Mouse (Mus musculus): ENCODE data around the gene Fchsd2. TPM values are rescaled to one million over a fixed set of nuclear protein-coding genes. Genes with fewer than 3 reads are reported as not detected.
A peak's percentile ranks its signal among the peaks of the same experiment; 100 is the strongest.

The Fchsd2 gene
- polyA plus RNA-seq, 1 experiment from 2014 or later: 28.5 TPM

GRCm38 (mm10) chr7:101223501-101223900, 130.8 kb downstream of the Fchsd2 start:
- no peak for DNase-seq (ENCODE audit: low spot score)
- no peak overlapping the region for H3K4me2 ChIP-seq (ENCODE audit: low read depth)
- H3K4me3 ChIP-seq (ENCODE audit: low read depth, low read length): no peak overlapping the region
- H3K27me3 ChIP-seq (ENCODE audit: control insufficient read depth, insufficient read depth, low read length): no peaks in the 10 kb centered on the region
- no peak overlapping the region for H3K27ac ChIP-seq (ENCODE audit: low read depth, low read length)
- no peaks in the 10 kb centered on the region for H3K36me3 ChIP-seq (ENCODE audit: control insufficient read depth, insufficient read depth, low read length)
- no peaks in the 10 kb centered on the region for H3K4me1 ChIP-seq (ENCODE audit: control insufficient read depth, insufficient read depth, low read length)
- H3K9me3 ChIP-seq (ENCODE audit: control insufficient read depth, low read length): no peaks in the 10 kb centered on the region
- H3K9ac ChIP-seq (ENCODE audit: low read length): no peak overlapping the region
- 94% methylated on average over 2 of the region's 2 CpGs for WGBS
- no peak for ATAC-seq (ENCODE audit: insufficient read depth, low FRiP score, low TSS enrichment)

GRCm38 (mm10) chr7:101229336-101229735, 136.7 kb downstream of the Fchsd2 start:
- no peak overlapping the region for H3K4me3 ChIP-seq (ENCODE audit: low read depth, low read length)
- no peaks in the 10 kb centered on the region for H3K9me3 ChIP-seq (ENCODE audit: control insufficient read depth, low read length)
- H3K27ac ChIP-seq (ENCODE audit: low read depth, low read length): no peak overlapping the region
- H3K27me3 ChIP-seq (ENCODE audit: control insufficient read depth, insufficient read depth, low read length): no peaks in the 10 kb centered on the region
- 78% methylated on average over 1 of the region's 1 CpGs for WGBS
- no peak for DNase-seq (ENCODE audit: low spot score)
- no peaks in the 10 kb centered on the region for H3K4me1 ChIP-seq (ENCODE audit: control insufficient read depth, insufficient read depth, low read length)
- H3K9ac ChIP-seq (ENCODE audit: low read length): no peak overlapping the region
- ATAC-seq (ENCODE audit: insufficient read depth, low FRiP score, low TSS enrichment): no peak
- no peak overlapping the region for H3K4me2 ChIP-seq (ENCODE audit: low read depth)
- H3K36me3 ChIP-seq (ENCODE audit: control insufficient read depth, insufficient read depth, low read length): no peaks in the 10 kb centered on the region

GRCm38 (mm10) chr7:101231458-101231857, 138.8 kb downstream of the Fchsd2 start:
- no peaks in the 10 kb centered on the region for H3K36me3 ChIP-seq (ENCODE audit: control insufficient read depth, insufficient read depth, low read length)
- H3K27ac ChIP-seq (ENCODE audit: low read depth, low read length): no peak overlapping the region
- DNase-seq (ENCODE audit: low spot score) (no peak), ATAC-seq (ENCODE audit: insufficient read depth, low FRiP score, low TSS enrichment) (no peak)
- no peak overlapping the region for H3K9ac ChIP-seq (ENCODE audit: low read length)
- WGBS: 52% methylated on average over 2 of the region's 2 CpGs
- H3K27me3 ChIP-seq (ENCODE audit: control insufficient read depth, insufficient read depth, low read length): no peaks in the 10 kb centered on the region
- H3K4me2 ChIP-seq (ENCODE audit: low read depth): no peak overlapping the region
- no peaks in the 10 kb centered on the region for H3K4me1 ChIP-seq (ENCODE audit: control insufficient read depth, insufficient read depth, low read length)
- no peaks in the 10 kb centered on the region for H3K9me3 ChIP-seq (ENCODE audit: control insufficient read depth, low read length)
- no peak overlapping the region for H3K4me3 ChIP-seq (ENCODE audit: low read depth, low read length)

- Histone ChIP-seq H3K9me3 (ENCODE audit: control insufficient read depth, low read length) (no peaks in the 10 kb centered on the region), H3K4me2 (ENCODE audit: low read depth) (no peak overlapping the region), H3K27me3 (ENCODE audit: control insufficient read depth, insufficient read depth, low read length) (no peaks in the 10 kb centered on the region), H3K27ac (ENCODE audit: low read depth, low read length) (no peak overlapping the region), H3K36me3 (ENCODE audit: control insufficient read depth, insufficient read depth, low read length) (no peaks in the 10 kb centered on the region), H3K4me3 (ENCODE audit: low read depth, low read length) (no peak overlapping the region), H3K9ac (ENCODE audit: low read length) (no peak overlapping the region), H3K4me1 (ENCODE audit: control insufficient read depth, insufficient read depth, low read length) (no peaks in the 10 kb centered on the region)
- WGBS: 76% methylated on average over 3 of the region's 3 CpGs
- ATAC-seq (ENCODE audit: insufficient read depth, low FRiP score, low TSS enrichment): no peak
- no peak for DNase-seq (ENCODE audit: low spot score)
Observed at GRCm38 (mm10) chr7:101232716-101233115, 140.1 kb downstream of the Fchsd2 start.

GRCm38 (mm10) chr7:101236712-101237473, 144.2 kb downstream of the Fchsd2 start:
- 78% methylated on average over 8 of the region's 8 CpGs for WGBS
- DNase-seq (ENCODE audit: low spot score): peak; percentile 15
- Histone ChIP-seq H3K9ac (ENCODE audit: low read length) (no peak overlapping the region), H3K36me3 (ENCODE audit: control insufficient read depth, insufficient read depth, low read length) (no peaks in the 10 kb centered on the region), H3K4me3 (ENCODE audit: low read depth, low read length) (no peak overlapping the region), H3K9me3 (ENCODE audit: control insufficient read depth, low read length) (no peaks in the 10 kb centered on the region), H3K27me3 (ENCODE audit: control insufficient read depth, insufficient read depth, low read length) (no peaks in the 10 kb centered on the region), H3K27ac (ENCODE audit: low read depth, low read length) (no peak overlapping the region), H3K4me1 (ENCODE audit: control insufficient read depth, insufficient read depth, low read length) (no peaks in the 10 kb centered on the region), H3K4me2 (ENCODE audit: low read depth) (no peak overlapping the region)
- no peak for ATAC-seq (ENCODE audit: insufficient read depth, low FRiP score, low TSS enrichment)

- Histone ChIP-seq H3K4me3 (ENCODE audit: low read depth, low read length) (no peak overlapping the region), H3K27me3 (ENCODE audit: control insufficient read depth, insufficient read depth, low read length) (no peaks in the 10 kb centered on the region), H3K36me3 (ENCODE audit: control insufficient read depth, insufficient read depth, low read length) (no peaks in the 10 kb centered on the region), H3K4me2 (ENCODE audit: low read depth) (no peak overlapping the region), H3K9ac (ENCODE audit: low read length) (no peak overlapping the region), H3K4me1 (ENCODE audit: control insufficient read depth, insufficient read depth, low read length) (no peaks in the 10 kb centered on the region), H3K27ac (ENCODE audit: low read depth, low read length) (no peak overlapping the region), H3K9me3 (ENCODE audit: control insufficient read depth, low read length) (no peaks in the 10 kb centered on the region)
- ATAC-seq (ENCODE audit: insufficient read depth, low FRiP score, low TSS enrichment): no peak
- 92% methylated on average over 4 of the region's 4 CpGs for WGBS
- no peak for DNase-seq (ENCODE audit: low spot score)
Observed at GRCm38 (mm10) chr7:101248760-101249159, 156.1 kb downstream of the Fchsd2 start.

- Histone ChIP-seq H3K4me1 (ENCODE audit: control insufficient read depth, insufficient read depth, low read length) (no peaks in the 10 kb centered on the region), H3K9ac (ENCODE audit: low read length) (no peak overlapping the region), H3K27me3 (ENCODE audit: control insufficient read depth, insufficient read depth, low read length) (no peaks in the 10 kb centered on the region), H3K4me2 (ENCODE audit: low read depth) (no peak overlapping the region), H3K9me3 (ENCODE audit: control insufficient read depth, low read length) (no peaks in the 10 kb centered on the region), H3K36me3 (ENCODE audit: control insufficient read depth, insufficient read depth, low read length) (no peaks in the 10 kb centered on the region), H3K4me3 (ENCODE audit: low read depth, low read length) (no peak overlapping the region), H3K27ac (ENCODE audit: low read depth, low read length) (no peak overlapping the region)
- ATAC-seq (ENCODE audit: insufficient read depth, low FRiP score, low TSS enrichment): no peak
- 88% methylated on average over 2 of the region's 2 CpGs for WGBS
- no peak for DNase-seq (ENCODE audit: low spot score)
Observed at GRCm38 (mm10) chr7:101249173-101249572, 156.5 kb downstream of the Fchsd2 start.

GRCm38 (mm10) chr7:101253071-101253470, 160.4 kb downstream of the Fchsd2 start:
- H3K36me3 ChIP-seq (ENCODE audit: control insufficient read depth, insufficient read depth, low read length): no peaks in the 10 kb centered on the region
- no peaks in the 10 kb centered on the region for H3K27me3 ChIP-seq (ENCODE audit: control insufficient read depth, insufficient read depth, low read length)
- DNase-seq (ENCODE audit: low spot score): no peak
- no peaks in the 10 kb centered on the region for H3K9me3 ChIP-seq (ENCODE audit: control insufficient read depth, low read length)
- no peak overlapping the region for H3K9ac ChIP-seq (ENCODE audit: low read length)
- H3K27ac ChIP-seq (ENCODE audit: low read depth, low read length): no peak overlapping the region
- no peak overlapping the region for H3K4me3 ChIP-seq (ENCODE audit: low read depth, low read length)
- WGBS: 71% methylated on average over 2 of the region's 2 CpGs
- no peak for ATAC-seq (ENCODE audit: insufficient read depth, low FRiP score, low TSS enrichment)
- no peak overlapping the region for H3K4me2 ChIP-seq (ENCODE audit: low read depth)
- H3K4me1 ChIP-seq (ENCODE audit: control insufficient read depth, insufficient read depth, low read length): no peaks in the 10 kb centered on the region

GRCm38 (mm10) chr7:101258482-101258881, 165.8 kb downstream of the Fchsd2 start:
- no peak for ATAC-seq (ENCODE audit: insufficient read depth, low FRiP score, low TSS enrichment)
- no peaks in the 10 kb centered on the region for H3K36me3 ChIP-seq (ENCODE audit: control insufficient read depth, insufficient read depth, low read length)

More at GRCm38 (mm10) chr7:101258482-101258881, 165.8 kb downstream of the Fchsd2 start:
- Histone ChIP-seq H3K4me3 (ENCODE audit: low read depth, low read length) (no peak overlapping the region), H3K27me3 (ENCODE audit: control insufficient read depth, insufficient read depth, low read length) (no peaks in the 10 kb centered on the region), H3K27ac (ENCODE audit: low read depth, low read length) (no peak overlapping the region), H3K4me2 (ENCODE audit: low read depth) (no peak overlapping the region), H3K4me1 (ENCODE audit: control insufficient read depth, insufficient read depth, low read length) (no peaks in the 10 kb centered on the region), H3K9me3 (ENCODE audit: control insufficient read depth, low read length) (no peaks in the 10 kb centered on the region), H3K9ac (ENCODE audit: low read length) (no peak overlapping the region)
- DNase-seq (ENCODE audit: low spot score): no peak
